Mouse (Mus musculus): ENCODE results near the gene Gja4.

The Gja4 gene

GRCm38 (mm10) chr4:127323651-127324050 lies 9.8 kb upstream of the Gja4 start:
- no peak for DNase-seq

GRCm38 (mm10) chr4:127319613-127320012 lies 5.8 kb upstream of the Gja4 start:
- DNase-seq: peak; percentile 28

GRCm38 (mm10) chr4:127317143-127317542 lies 3.3 kb upstream of the Gja4 start:
- no peak for DNase-seq

GRCm38 (mm10) chr4:127315753-127316152 lies 1.9 kb upstream of the Gja4 start:
- no peak for DNase-seq

- DNase-seq: no peak
Measured at GRCm38 (mm10) chr4:127314585-127314984, 746 bp upstream of the Gja4 start.

- no peak for DNase-seq
Measured at GRCm38 (mm10) chr4:127312349-127312748, 1.5 kb downstream of the Gja4 start.

GRCm38 (mm10) chr4:127311561-127311960 lies 2.3 kb downstream of the Gja4 start:
- DNase-seq: peak; percentile 54

- DNase-seq: no peak
Measured at GRCm38 (mm10) chr4:127306915-127307314, 6.9 kb downstream of the Gja4 start.

GRCm38 (mm10) chr4:127303796-127304195 lies 10.0 kb downstream of the Gja4 start:
- no peak for DNase-seq

GRCm38 (mm10) chr4:127300503-127300902 lies 13.3 kb downstream of the Gja4 start:
- DNase-seq: no peak

GRCm38 (mm10) chr4:127292631-127293030 lies 21.2 kb downstream of the Gja4 start:
- DNase-seq: no peak

GRCm38 (mm10) chr4:127289039-127289548 lies 24.7 kb downstream of the Gja4 start:
- DNase-seq: no peak

- no peak for DNase-seq
Measured at GRCm38 (mm10) chr4:127286907-127287306, 26.9 kb downstream of the Gja4 start.

- DNase-seq: no peak
Measured at GRCm38 (mm10) chr4:127279241-127279640, 34.6 kb downstream of the Gja4 start.

- DNase-seq: no peak
Measured at GRCm38 (mm10) chr4:127278451-127279001, 35.3 kb downstream of the Gja4 start.

GRCm38 (mm10) chr4:127264183-127264554 lies 49.7 kb downstream of the Gja4 start:
- DNase-seq: no peak

- no peak for DNase-seq
Measured at GRCm38 (mm10) chr4:127263438-127264182, 50.2 kb downstream of the Gja4 start.

- no peak for DNase-seq
Measured at GRCm38 (mm10) chr4:127261601-127262000, 52.2 kb downstream of the Gja4 start.

Measured in cerebellum, adult 11-12 months (tissue).